7 mouse cellular contexts compared by ENCODE assay signal in genomic region chr5:22549366-22550032, GRCm38 (mm10). TPM values are rescaled to one million over a fixed set of nuclear protein-coding genes. Genes with fewer than 3 reads are reported as not detected.
DNase-seq lines count a peak whose midpoint lies in the region; ATAC-seq lines count a peak whose summit lies in the region.

No protein-coding gene starts in this region.

- 15% methylated on average over 11 of the region's 11 CpGs for WGBS in neural tube, embryonic 11.5 days
- 12% methylated on average over 11 of the region's 11 CpGs for WGBS in embryonic facial prominence, embryonic 14.5 days
- 3% methylated on average over 11 of the region's 11 CpGs for WGBS in large intestine, adult 2 months
- 14% methylated on average over 11 of the region's 11 CpGs for WGBS in neural tube, embryonic 13.5 days

- no peaks in the 10 kb centered on the region for H3K36me3 ChIP-seq in neural tube, embryonic 11.5 days (ENCODE audit: control insufficient read depth, insufficient read depth, low read length)
- H3K36me3 ChIP-seq in embryonic facial prominence, embryonic 14.5 days (ENCODE audit: control insufficient read depth, insufficient read depth, low read length), result peaks cover 27% of the 10 kb centered on the region
- H3K36me3 ChIP-seq in neural tube, embryonic 13.5 days, result peaks cover 22% of the 10 kb centered on the region

- peak overlapping the region; percentile 73 for H3K4me3 ChIP-seq in neural tube, embryonic 11.5 days (ENCODE audit: low read depth, low read length)
- H3K4me3 ChIP-seq in embryonic facial prominence, embryonic 14.5 days (ENCODE audit: low read depth, low read length), result peak overlapping the region; percentile 60
- H3K4me3 ChIP-seq in neural tube, embryonic 13.5 days, result peak overlapping the region; percentile 62

- H3K9me3 ChIP-seq in neural tube, embryonic 11.5 days (ENCODE audit: control insufficient read depth, low read length), result no peaks in the 10 kb centered on the region
- no peaks in the 10 kb centered on the region for H3K9me3 ChIP-seq in embryonic facial prominence, embryonic 14.5 days (ENCODE audit: control insufficient read depth, low read length)
- H3K9me3 ChIP-seq in neural tube, embryonic 13.5 days, result no peaks in the 10 kb centered on the region

- H3K4me1 ChIP-seq in neural tube, embryonic 11.5 days (ENCODE audit: control insufficient read depth, insufficient read depth, low read length), result peaks cover 6% of the 10 kb centered on the region
- peaks cover 8% of the 10 kb centered on the region; the same call in 1 of the 2 replicates for H3K4me1 ChIP-seq in embryonic facial prominence, embryonic 14.5 days (ENCODE audit: control insufficient read depth, insufficient read depth, low read length)
- peaks cover 15% of the 10 kb centered on the region for H3K4me1 ChIP-seq in neural tube, embryonic 13.5 days (replicated peaks)

- H3K9ac ChIP-seq in neural tube, embryonic 11.5 days (ENCODE audit: low read length), result peak overlapping the region; percentile 85
- H3K9ac ChIP-seq in embryonic facial prominence, embryonic 14.5 days (ENCODE audit: low read depth, low read length), result peak overlapping the region; percentile 83
- peak overlapping the region; percentile 78 for H3K9ac ChIP-seq in neural tube, embryonic 13.5 days

- H3K4me2 ChIP-seq in neural tube, embryonic 11.5 days (ENCODE audit: low read depth), result peak overlapping the region; percentile 81
- H3K4me2 ChIP-seq in embryonic facial prominence, embryonic 14.5 days (ENCODE audit: low read depth, low read length), result peak overlapping the region; percentile 57
- H3K4me2 ChIP-seq in neural tube, embryonic 13.5 days, result peak overlapping the region; percentile 79

- DNase-seq in neural tube, embryonic 11.5 days (ENCODE audit: low spot score), result no peak
- DNase-seq in neural tube, embryonic 10.5 days (ENCODE audit: extremely low spot score, low spot score), result no peak
- DNase-seq in embryonic facial prominence, embryonic 14.5 days (ENCODE audit: low spot score), result peak; percentile 11
- DNase-seq in large intestine, adult 2 months (ENCODE audit: low read depth, low spot score), result peak; percentile 2
- DNase-seq in urinary bladder, adult 18-20 months (ENCODE audit: low spot score in 2 of 2), result no peak
- DNase-seq in kidney, postnatal 36 days, result no peak

- no peak; the same call in 1 of the 2 replicates for ATAC-seq in neural tube, embryonic 11.5 days (ENCODE audit: insufficient read depth, low FRiP score, low TSS enrichment)
- ATAC-seq in embryonic facial prominence, embryonic 14.5 days (ENCODE audit: low read depth), result peak; percentile 10
- ATAC-seq in neural tube, embryonic 13.5 days (ENCODE audit: low read depth), result no peak

- no peaks in the 10 kb centered on the region for H3K27me3 ChIP-seq in neural tube, embryonic 11.5 days (ENCODE audit: control insufficient read depth, insufficient read depth, low read length)
- H3K27me3 ChIP-seq in embryonic facial prominence, embryonic 14.5 days (replicated peaks; ENCODE audit: control insufficient read depth, insufficient read depth, low read length), result no peaks in the 10 kb centered on the region
- no peaks in the 10 kb centered on the region for H3K27me3 ChIP-seq in neural tube, embryonic 13.5 days

- H3K27ac ChIP-seq in neural tube, embryonic 11.5 days (ENCODE audit: low read depth, low read length), result no peak overlapping the region
- H3K27ac ChIP-seq in embryonic facial prominence, embryonic 14.5 days (replicated peaks; ENCODE audit: low read depth, low read length), result peak overlapping the region; percentile 87
- H3K27ac ChIP-seq in neural tube, embryonic 13.5 days (replicated peaks), result peak overlapping the region; percentile 81

RNA-seq across cellular contexts. Expression of gene Orc5, which starts 0.7 kb away (rescaled TPM):
- 49.0 and 52.0 TPM in 2 replicates for polyA plus RNA-seq in neural tube, embryonic 11.5 days (2014; fragmentation: Nextera tagmentation; extraction: Ambion mirVana)
- polyA plus RNA-seq in embryonic facial prominence, embryonic 14.5 days (2014; fragmentation: Nextera tagmentation; extraction: Ambion mirVana), result 31.5 and 37.5 TPM in 2 replicates
- 3.4 and 3.8 TPM in 2 replicates for polyA plus RNA-seq in large intestine, adult 2 months (2012; rRNA removed)
- 37.2 and 42.5 TPM in 2 replicates for polyA plus RNA-seq in neural tube, embryonic 13.5 days (2015; fragmentation: Nextera tagmentation; extraction: Ambion mirVana)

Comparison
In these comparisons a context has a peak if more than half of its experiments do, and no peak if none do; other contexts are left out.
1. DNase-seq: peak in embryonic facial prominence, embryonic 14.5 days (single experiment) and large intestine, adult 2 months (single experiment); none in neural tube, embryonic 11.5 days (single experiment), neural tube, embryonic 10.5 days (single experiment), urinary bladder, adult 18-20 months (0 of 2) and kidney, postnatal 36 days (0 of 2).
2. Peak in every context shown above with its lines, with median percentiles within 50 percentile points of each other: H3K4me2 ChIP-seq, H3K4me3 ChIP-seq and H3K9ac ChIP-seq.